Mouse (Mus musculus): ENCODE results near the gene Fam126a. TPM values are rescaled to one million over a fixed set of nuclear protein-coding genes. Genes with fewer than 3 reads are reported as not detected.

Fam126a gene
- polyA plus RNA-seq, 1 experiment from 2014 or later, result 60.1 TPM

DNA sequence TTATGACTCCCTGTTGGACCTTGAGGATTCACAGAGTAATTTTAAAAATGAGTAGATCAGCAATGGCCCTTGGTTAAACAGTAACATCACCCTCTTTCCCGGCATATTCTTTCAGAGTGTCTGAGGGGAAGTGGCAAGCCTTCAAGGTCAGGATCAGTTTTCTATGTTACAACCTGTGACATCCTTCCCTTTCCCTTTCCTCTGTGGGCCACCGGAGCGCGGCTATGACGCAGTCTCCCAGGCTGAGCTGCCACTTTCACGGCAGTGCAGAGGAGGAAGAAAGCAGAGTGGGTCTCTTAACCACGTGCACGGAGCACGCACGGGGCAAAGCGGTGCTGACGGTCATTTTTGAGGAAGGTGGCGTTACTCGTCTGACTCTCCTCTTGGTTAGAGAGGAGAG lies 52.0 kb downstream of the Fam126a start:
- Histone ChIP-seq H3K36me3 (peaks cover 81% of the 10 kb centered on the region), H3K4me1 (no peaks in the 10 kb centered on the region), H3K27ac (no peak overlapping the region), H3K27me3 (replicated peaks) (no peaks in the 10 kb centered on the region), H3K4me3 (no peak overlapping the region), H3K4me2 (no peak overlapping the region), H3K9ac (no peak overlapping the region), H3K9me3 (replicated peaks) (no peaks in the 10 kb centered on the region)
- ATAC-seq, result no peak
- WGBS (ENCODE audit: insufficient replicate concordance), result 83% methylated on average over 14 of the region's 14 CpGs

DNA sequence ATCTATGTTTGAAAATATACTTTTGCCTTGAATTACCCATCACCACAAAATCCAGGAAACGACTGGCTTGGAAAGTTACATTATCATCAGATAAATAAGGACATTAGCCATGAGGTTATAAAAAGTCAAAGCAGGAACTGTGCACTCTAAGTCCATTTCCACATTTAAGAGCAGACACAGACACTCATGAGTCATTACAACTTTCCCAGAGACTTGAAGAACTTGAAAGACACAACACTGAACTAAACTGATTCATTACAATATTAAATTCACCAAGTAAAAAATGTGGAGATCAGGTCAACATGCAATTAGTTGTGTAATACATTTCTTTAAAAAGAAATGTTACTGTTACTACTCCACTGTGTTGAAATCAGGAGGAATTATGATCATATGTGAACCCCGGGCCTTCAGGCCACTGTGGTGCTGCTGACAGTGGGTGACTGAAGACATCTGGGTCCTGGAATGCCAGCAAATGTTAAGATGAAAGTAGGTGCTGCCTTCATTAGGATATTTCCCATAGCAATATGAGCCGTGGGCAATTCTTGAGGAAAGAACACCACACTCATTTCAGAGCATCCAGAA lies 55.4 kb downstream of the Fam126a start:
- Histone ChIP-seq H3K36me3 (peaks cover 55% of the 10 kb centered on the region), H3K4me1 (no peaks in the 10 kb centered on the region), H3K9ac (no peak overlapping the region), H3K27ac (no peak overlapping the region), H3K4me3 (no peak overlapping the region), H3K27me3 (replicated peaks) (no peaks in the 10 kb centered on the region), H3K9me3 (replicated peaks) (no peaks in the 10 kb centered on the region), H3K4me2 (no peak overlapping the region)
- no peak for ATAC-seq
- WGBS (ENCODE audit: insufficient replicate concordance), result 80% methylated on average over 3 of the region's 3 CpGs

DNA sequence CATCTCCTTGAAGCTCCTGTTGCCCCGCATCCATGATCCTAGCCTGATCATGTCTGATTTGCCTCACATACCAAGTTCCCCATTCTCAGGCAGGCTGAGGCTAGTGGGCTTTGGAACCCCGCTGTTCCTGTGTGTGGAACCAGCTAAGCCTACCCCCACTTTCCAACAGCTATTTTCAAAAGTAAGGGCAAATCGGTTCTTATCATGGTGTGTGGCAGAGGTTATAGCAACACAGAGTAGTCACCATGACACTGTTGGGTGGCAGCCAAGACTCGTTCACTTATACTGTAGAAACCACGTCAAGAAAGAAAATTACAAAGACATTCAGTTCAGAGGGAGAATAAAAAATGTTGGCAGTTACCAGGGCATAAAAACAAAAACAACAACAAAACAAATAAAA lies 62.8 kb downstream of the Fam126a start:
- Histone ChIP-seq H3K9ac (no peak overlapping the region), H3K4me2 (no peak overlapping the region), H3K27ac (no peak overlapping the region), H3K36me3 (peaks cover 37% of the 10 kb centered on the region), H3K4me1 (no peaks in the 10 kb centered on the region), H3K4me3 (no peak overlapping the region), H3K27me3 (replicated peaks) (no peaks in the 10 kb centered on the region), H3K9me3 (replicated peaks) (no peaks in the 10 kb centered on the region)
- 81% methylated on average over 5 of the region's 5 CpGs for WGBS (ENCODE audit: insufficient replicate concordance)
- ATAC-seq, result no peak

DNA sequence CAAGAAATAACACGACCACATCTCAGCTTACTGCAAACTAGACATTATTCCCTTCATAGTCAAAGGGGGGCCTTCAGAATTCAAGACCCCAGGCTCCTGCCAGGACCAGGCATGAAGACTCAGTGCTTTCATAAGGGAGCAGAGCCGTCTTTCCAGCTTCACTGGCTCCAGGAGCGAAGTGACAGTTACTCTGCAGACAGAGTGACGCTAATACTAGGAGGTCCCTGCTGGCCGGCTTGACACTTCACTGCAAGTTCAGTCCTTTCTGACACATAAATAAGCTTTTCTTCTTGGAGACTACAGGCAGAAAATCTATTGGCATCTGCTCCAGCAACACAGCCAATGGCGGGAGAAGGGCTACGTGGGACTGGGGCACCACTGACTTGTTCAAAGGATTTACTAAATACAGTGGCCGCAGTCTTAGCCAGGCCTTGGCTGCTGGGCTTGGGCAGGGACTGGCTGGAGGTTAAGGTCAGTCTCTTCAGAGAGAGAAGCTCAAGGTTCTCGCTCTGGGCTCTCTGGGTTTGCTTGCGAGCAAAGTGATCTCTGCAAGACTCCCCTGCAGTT lies 65.8 kb downstream of the Fam126a start:
- Histone ChIP-seq H3K4me3 (no peak overlapping the region), H3K4me1 (no peaks in the 10 kb centered on the region), H3K4me2 (no peak overlapping the region), H3K27me3 (replicated peaks) (no peaks in the 10 kb centered on the region), H3K36me3 (peaks cover 46% of the 10 kb centered on the region), H3K9me3 (replicated peaks) (no peaks in the 10 kb centered on the region), H3K27ac (no peak overlapping the region), H3K9ac (no peak overlapping the region)
- WGBS (ENCODE audit: insufficient replicate concordance), result 88% methylated on average over 10 of the region's 10 CpGs
- ATAC-seq, result no peak

DNA sequence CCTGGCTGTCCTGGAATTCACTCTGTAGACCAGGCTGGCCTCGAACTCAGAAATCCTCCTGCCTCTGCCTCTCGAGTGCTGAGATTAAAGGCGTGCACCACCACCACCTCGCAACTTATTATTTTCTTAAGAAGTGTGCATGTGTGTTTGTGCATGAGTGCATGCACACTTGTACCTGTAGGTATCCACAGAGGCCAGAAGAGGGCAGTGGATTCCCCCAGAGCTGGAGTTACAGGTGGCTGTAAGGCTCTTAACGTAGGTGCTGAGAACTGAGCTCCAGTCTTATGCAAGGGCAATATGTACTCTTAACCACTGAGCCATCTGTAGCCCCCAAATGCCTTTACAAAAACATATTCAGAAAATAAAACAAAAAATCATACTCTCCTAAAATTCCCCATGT lies 77.4 kb downstream of the Fam126a start:
- H3K36me3 ChIP-seq, result no peaks in the 10 kb centered on the region
- no peak overlapping the region for H3K9ac ChIP-seq
- no peaks in the 10 kb centered on the region for H3K9me3 ChIP-seq (replicated peaks)
- ATAC-seq, result no peak
- no peak overlapping the region for H3K4me2 ChIP-seq
- 0 out of 2 replicates have a peak, but pooled peaks cover 2% of the 10 kb centered on the region for H3K27me3 ChIP-seq (replicated peaks)
- no peak overlapping the region for H3K4me3 ChIP-seq
- H3K27ac ChIP-seq, result no peak overlapping the region
- WGBS (ENCODE audit: insufficient replicate concordance), result 78% methylated on average over 5 of the region's 5 CpGs
- no peaks in the 10 kb centered on the region for H3K4me1 ChIP-seq

DNA sequence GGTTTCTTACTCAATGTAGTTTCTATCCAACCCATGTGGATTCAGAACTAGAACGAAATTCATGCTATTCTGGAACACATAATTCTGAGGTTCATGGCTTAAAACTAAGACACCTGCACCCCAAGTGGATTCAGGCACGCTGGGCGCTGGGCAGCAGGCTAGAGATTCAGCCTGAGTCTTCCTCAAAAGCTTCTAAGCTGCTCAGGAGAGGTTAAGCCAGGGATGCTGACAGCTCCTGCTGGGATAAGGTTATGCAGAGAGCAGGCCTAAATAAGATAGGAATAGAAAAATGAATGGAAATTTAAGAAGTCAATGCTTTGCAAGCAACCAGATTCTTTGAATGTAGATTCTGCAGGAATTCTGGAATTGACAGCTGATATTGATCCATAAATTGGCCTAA lies 82.4 kb downstream of the Fam126a start:
- Histone ChIP-seq H3K4me3 (no peak overlapping the region), H3K4me2 (no peak overlapping the region), H3K9ac (no peak overlapping the region), H3K9me3 (replicated peaks) (no peaks in the 10 kb centered on the region), H3K27me3 (replicated peaks) (0 out of 2 replicates have a peak, but pooled peaks cover 2% of the 10 kb centered on the region), H3K4me1 (no peaks in the 10 kb centered on the region), H3K36me3 (no peaks in the 10 kb centered on the region), H3K27ac (no peak overlapping the region)
- WGBS (ENCODE audit: insufficient replicate concordance), result 52% methylated on average over 3 of the region's 3 CpGs
- no peak for ATAC-seq

DNA sequence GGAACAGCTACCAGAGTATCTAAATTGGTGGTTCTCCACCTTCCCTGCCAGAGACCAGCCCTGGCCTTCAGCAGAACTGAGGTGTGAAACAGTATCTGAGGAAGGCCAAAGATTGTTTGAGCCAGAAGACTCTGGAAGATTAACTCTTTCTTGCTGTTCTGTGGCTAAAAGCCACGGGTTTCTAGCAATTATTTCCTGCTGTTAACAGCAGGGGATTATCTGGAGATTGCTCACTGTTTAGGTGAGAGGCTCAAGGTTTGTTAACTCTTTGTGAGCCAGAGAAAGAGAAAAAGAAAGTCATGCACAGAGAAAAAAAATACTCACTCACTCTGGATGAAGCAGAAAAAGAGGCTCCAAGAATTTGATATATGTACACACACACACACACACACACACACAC lies 85.4 kb downstream of the Fam126a start:
- Histone ChIP-seq H3K4me2 (no peak overlapping the region), H3K9me3 (replicated peaks) (no peaks in the 10 kb centered on the region), H3K9ac (no peak overlapping the region), H3K4me3 (no peak overlapping the region), H3K36me3 (no peaks in the 10 kb centered on the region), H3K4me1 (no peaks in the 10 kb centered on the region), H3K27me3 (replicated peaks) (no peaks in the 10 kb centered on the region; the same call in 1 of the 2 replicates), H3K27ac (no peak overlapping the region)
- no peak for ATAC-seq
- 7% methylated on average over 1 of the region's 1 CpGs for WGBS (ENCODE audit: insufficient replicate concordance)

DNA sequence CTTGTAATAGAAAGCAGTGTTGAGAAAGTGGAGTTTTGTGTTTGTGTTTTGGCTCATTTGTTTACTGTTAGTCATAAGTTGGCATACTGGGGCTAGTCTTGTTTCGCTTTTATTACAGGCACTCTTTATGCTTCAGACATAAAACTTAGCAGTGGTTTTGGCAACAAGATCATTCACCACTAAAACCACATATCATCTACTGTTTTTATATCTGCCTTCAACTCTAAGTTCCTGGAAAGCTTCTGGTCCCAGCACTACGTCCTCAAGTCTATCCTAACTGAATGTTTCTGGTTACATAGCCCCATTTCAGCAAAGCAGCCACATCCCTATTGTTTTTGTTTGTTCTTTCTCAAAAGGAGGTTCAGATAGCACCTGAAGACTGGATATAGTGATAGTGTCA lies 87.0 kb downstream of the Fam126a start:
- Histone ChIP-seq H3K4me1 (no peaks in the 10 kb centered on the region), H3K27ac (no peak overlapping the region), H3K9ac (no peak overlapping the region), H3K9me3 (replicated peaks) (no peaks in the 10 kb centered on the region), H3K4me2 (no peak overlapping the region), H3K27me3 (replicated peaks) (no peaks in the 10 kb centered on the region; the same call in 1 of the 2 replicates), H3K4me3 (no peak overlapping the region), H3K36me3 (no peaks in the 10 kb centered on the region)
- 71% methylated on average over 2 of the region's 2 CpGs for WGBS (ENCODE audit: insufficient replicate concordance)
- ATAC-seq, result no peak

DNA sequence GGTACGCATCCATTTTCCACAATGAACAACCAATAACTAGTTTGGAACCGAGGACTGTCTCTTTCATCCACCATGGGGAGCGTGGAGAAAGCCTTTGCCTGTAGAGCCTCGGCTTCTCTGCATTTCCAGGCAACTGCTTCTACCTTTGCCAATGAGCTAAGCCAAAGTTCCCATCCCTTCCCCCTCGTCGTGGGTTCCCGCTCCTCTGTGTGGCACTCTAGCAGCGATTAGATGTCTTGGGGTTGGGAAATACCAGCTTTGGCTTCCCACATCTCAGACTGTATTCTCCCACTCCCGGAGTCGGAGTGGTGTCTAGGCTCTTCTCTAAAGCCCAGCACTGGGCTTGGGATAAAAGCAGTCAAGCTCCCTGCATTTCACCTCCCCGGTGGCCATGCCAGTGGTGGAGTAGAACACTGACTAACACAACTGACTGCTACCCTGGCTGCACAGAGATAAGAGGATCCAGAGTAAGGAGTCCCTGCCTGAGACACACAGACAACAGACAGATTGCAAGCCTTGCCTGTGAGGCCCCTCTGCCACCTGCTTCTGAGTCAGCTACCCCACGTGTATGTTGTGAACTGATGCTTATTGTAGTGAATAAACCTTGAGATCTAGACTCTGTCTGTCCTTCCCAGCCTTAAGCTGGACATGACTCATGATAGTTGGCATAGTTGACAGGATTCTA lies 106.9 kb downstream of the Fam126a start:
- peak overlapping the region; percentile 68 for H3K4me2 ChIP-seq
- no peaks in the 10 kb centered on the region; the same call in 1 of the 2 replicates for H3K27me3 ChIP-seq (replicated peaks)
- H3K36me3 ChIP-seq, result no peaks in the 10 kb centered on the region; the same call in 1 of the 2 replicates
- no peaks in the 10 kb centered on the region for H3K9me3 ChIP-seq (replicated peaks)
- H3K4me3 ChIP-seq, result peak overlapping the region; percentile 36
- WGBS (ENCODE audit: insufficient replicate concordance), result 37% methylated on average over 12 of the region's 12 CpGs
- H3K27ac ChIP-seq, result peak overlapping the region; percentile 100
- peaks cover 62% of the 10 kb centered on the region for H3K4me1 ChIP-seq
- peak overlapping the region; percentile 79 for H3K9ac ChIP-seq
- ATAC-seq, result peak; percentile 90

DNA sequence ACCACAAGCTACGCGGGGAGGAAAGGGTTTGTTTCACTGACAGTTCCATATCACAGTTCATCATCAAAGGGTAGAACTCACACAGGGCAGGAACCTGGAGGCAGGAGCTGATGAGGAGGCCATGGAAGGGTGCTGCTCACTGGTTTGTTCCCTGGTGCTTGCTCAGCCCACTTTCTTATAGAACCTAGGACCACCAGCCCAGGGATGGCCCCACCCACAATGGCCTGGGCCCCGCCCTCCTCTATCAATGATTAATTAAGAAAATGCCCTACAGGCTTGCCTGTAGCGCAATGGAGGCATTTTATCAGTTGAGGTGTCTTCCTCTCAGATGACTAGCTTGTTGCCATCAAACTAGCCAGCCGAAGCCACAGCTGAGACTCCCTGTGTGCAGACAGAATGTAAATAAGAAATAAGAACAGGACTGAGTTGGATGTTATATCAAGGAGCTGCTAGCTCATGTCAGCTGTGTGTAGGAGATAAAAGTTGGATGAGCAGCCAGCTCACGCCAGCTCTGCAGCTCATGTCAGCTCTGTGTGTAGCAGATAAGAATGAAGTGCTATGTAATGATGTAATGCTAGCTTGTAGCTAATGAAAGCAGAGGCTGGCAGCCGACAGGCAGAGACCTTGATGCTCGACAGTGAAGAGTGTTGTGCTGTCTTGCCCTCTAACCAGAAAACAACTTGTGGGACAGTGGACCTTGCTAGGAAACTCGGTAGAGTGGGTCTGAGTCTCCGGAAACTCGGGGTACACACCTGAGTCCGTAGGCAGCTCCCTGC lies 107.8 kb downstream of the Fam126a start:
- Histone ChIP-seq H3K4me1 (peaks cover 67% of the 10 kb centered on the region), H3K9me3 (replicated peaks) (no peaks in the 10 kb centered on the region), H3K4me2 (peak overlapping the region; percentile 68), H3K27ac (peak overlapping the region; percentile 100), H3K36me3 (no peaks in the 10 kb centered on the region; the same call in 1 of the 2 replicates), H3K4me3 (peak overlapping the region; percentile 56), H3K9ac (peak overlapping the region; percentile 79), H3K27me3 (replicated peaks) (no peaks in the 10 kb centered on the region; the same call in 1 of the 2 replicates)
- peak; percentile 89 for ATAC-seq
- 16% methylated on average over 12 of the region's 12 CpGs for WGBS (ENCODE audit: insufficient replicate concordance)

DNA sequence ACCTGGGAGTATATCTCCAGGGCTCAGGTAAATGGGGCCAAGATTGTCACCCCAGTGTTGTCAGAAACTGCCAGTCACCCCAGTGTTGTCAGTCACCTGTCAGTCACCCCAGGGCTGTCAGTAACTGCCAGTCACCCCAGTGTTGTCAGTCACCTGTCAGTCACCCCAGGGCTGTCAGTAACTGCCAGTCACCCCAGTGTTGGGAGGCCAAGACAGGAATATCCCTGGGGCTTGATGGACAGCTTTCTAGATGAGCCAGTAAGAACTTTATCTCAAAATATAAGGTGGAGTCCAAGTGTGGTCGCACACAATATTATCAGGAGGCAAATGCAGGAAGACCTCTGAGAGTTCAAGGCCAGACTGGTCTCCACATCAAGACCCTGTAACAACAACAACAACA lies 109.2 kb downstream of the Fam126a start:
- H3K9ac ChIP-seq, result peak overlapping the region; percentile 68
- WGBS (ENCODE audit: insufficient replicate concordance), result 18% methylated on average over 1 of the region's 1 CpGs
- H3K27ac ChIP-seq, result peak overlapping the region; percentile 100

More for the DNA sequence above, 109.2 kb downstream of the Fam126a start:
- Histone ChIP-seq H3K4me2 (peak overlapping the region; percentile 68), H3K4me3 (peak overlapping the region; percentile 56), H3K36me3 (no peaks in the 10 kb centered on the region; the same call in 1 of the 2 replicates), H3K4me1 (peaks cover 81% of the 10 kb centered on the region), H3K9me3 (replicated peaks) (no peaks in the 10 kb centered on the region), H3K27me3 (replicated peaks) (no peaks in the 10 kb centered on the region; the same call in 1 of the 2 replicates)
- 0 out of 2 replicates have a peak, but pooled peaks have one; percentile 2 for ATAC-seq

Measured in liver, embryonic 12.5 days (tissue).